Mouse (Mus musculus): ENCODE results near the gene Sag. TPM values are rescaled to one million over a fixed set of nuclear protein-coding genes. Genes with fewer than 3 reads are reported as not detected.

The Sag gene
- polyA plus RNA-seq, 1 experiment from 2014 or later = 3.7 TPM

DNA sequence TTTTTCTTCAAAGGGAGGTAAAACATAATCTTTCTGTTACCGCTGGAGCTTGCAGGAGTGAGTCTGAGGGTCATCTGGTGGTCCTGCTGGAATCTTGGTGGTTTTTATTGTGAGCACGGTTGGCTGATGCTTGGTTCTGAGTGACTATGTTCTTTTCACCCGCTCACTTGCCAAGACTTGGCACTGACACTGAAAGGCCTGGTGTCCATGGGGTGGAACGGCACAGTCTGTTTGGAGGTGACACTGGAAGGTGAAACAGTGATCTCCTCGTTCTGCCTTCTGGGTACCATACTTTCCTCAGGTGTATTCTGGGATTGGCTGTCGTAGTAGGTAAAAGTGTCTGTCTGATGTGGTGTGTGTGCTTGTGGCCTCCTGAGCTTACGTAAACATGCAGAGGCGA lies 13.8 kb upstream of the Sag start:
- peaks cover 89% of the 10 kb centered on the region for H3K36me3 ChIP-seq
- H3K27me3 ChIP-seq (ENCODE audit: low read depth, poor library complexity, severe bottlenecking) = no peaks in the 10 kb centered on the region
- H3K9me3 ChIP-seq (replicated peaks) = no peaks in the 10 kb centered on the region
- DNase-seq (ENCODE audit: low spot score) = no peak
- no peaks in the 10 kb centered on the region for H3K4me1 ChIP-seq
- H3K4me3 ChIP-seq = no peak overlapping the region
- H3K27ac ChIP-seq = no peak overlapping the region
- WGBS = 96% methylated on average over 8 of the region's 8 CpGs

DNA sequence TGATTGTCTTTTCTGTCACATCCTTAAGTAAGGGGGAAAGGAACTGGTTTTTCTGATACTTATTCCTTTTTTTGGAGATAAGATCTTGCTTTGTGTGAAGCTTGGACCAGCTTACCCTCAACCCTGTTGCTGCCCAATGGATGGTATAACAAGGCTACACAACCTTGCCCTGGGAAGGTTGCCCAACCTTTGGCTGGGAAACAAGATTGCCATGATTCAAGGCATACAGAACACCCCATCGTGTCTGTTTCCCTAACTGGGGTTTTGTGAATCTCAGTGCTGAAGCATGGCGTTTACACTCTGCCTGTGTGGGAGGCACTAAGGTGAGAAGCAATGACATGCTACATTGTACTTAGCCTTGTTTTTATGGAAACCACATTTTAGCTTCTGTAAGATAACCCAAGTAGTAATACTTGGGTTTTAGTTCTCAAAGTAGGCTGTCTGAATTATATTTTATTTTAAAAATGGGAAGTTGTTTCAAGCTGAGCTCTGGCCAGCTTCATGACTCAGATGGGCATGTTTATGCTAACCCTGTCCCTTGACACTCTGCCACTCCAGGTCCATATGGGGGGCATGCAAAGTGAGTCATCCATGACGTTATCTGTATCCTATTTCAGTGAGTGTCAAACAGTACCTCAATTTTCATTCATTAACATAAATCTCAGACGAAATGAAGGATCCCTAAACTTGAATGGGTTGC lies 10.9 kb upstream of the Sag start:
- Histone ChIP-seq H3K4me1 (no peaks in the 10 kb centered on the region), H3K27ac (no peak overlapping the region), H3K36me3 (peaks cover 69% of the 10 kb centered on the region), H3K27me3 (ENCODE audit: low read depth, poor library complexity, severe bottlenecking) (no peaks in the 10 kb centered on the region), H3K9me3 (replicated peaks) (no peaks in the 10 kb centered on the region), H3K4me3 (no peak overlapping the region)
- 86% methylated on average over 4 of the region's 4 CpGs for WGBS
- no peak for DNase-seq (ENCODE audit: low spot score)

DNA sequence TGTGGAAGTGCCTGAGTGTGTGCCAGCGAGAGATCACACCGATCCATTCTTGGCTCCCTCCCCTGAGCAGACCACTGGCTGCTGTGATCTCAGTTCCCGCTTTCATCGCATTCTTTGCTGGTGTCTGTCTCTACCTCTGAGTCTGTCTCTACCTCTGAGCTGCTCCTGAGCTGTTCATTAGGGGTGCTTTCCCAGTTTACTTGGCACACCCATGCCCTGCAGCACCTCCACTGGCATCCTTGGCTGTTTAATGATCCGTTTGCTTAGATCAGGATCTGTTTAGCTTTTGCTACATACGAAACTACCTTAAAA lies 10.4 kb upstream of the Sag start:
- no peaks in the 10 kb centered on the region for H3K9me3 ChIP-seq (replicated peaks)
- 93% methylated on average over 6 of the region's 6 CpGs for WGBS
- peaks cover 65% of the 10 kb centered on the region for H3K36me3 ChIP-seq
- no peak for DNase-seq (ENCODE audit: low spot score)
- no peaks in the 10 kb centered on the region for H3K4me1 ChIP-seq
- H3K27me3 ChIP-seq (ENCODE audit: low read depth, poor library complexity, severe bottlenecking) = no peaks in the 10 kb centered on the region
- no peak overlapping the region for H3K4me3 ChIP-seq
- no peak overlapping the region for H3K27ac ChIP-seq

DNA sequence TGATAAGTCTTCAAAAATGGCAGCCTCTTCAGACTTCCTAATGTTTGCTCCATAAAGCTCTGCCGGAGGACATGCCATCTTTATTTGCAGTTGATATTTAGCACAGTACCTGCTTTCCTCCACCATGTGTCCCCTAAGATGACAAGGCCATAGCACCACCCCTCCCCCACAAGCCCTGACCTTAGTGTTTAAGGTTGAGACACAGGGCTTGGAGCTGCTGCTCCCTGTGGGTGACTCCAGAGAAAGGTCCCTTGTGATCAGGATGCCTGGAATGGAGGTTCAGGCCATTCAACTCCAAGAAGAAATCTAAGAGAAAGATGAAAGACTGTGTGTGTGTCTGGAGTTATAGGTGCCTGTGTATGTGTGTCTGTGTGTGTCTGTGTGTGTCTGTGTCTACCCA lies 5.8 kb upstream of the Sag start:
- Histone ChIP-seq H3K4me1 (no peaks in the 10 kb centered on the region), H3K27ac (no peak overlapping the region), H3K27me3 (ENCODE audit: low read depth, poor library complexity, severe bottlenecking) (no peaks in the 10 kb centered on the region), H3K36me3 (peaks cover 28% of the 10 kb centered on the region), H3K4me3 (no peak overlapping the region), H3K9me3 (replicated peaks) (no peaks in the 10 kb centered on the region)
- 86% methylated on average over 1 of the region's 1 CpGs for WGBS
- DNase-seq (ENCODE audit: low spot score) = no peak

DNA sequence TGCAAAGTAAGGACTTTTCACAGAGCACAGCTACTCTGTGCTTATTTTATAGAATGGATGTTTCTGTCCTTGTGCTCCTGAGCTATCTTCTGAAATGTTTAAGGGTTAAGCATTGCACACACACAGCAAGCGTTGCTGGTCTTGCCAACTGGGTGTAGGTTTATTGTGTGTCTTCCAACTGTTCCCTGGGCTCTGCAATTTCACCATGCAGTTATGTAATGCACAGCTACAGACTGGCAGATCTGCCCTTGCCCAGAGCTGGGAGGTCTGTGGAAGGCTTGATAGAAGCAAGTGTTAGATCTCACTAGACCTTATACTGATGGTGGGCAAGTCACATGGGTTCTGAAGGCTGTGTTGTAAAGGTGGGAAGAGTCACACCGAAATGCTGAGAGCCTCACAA lies 5.2 kb upstream of the Sag start:
- DNase-seq (ENCODE audit: low spot score) = no peak
- no peak overlapping the region for H3K27ac ChIP-seq
- H3K4me3 ChIP-seq = no peak overlapping the region
- H3K9me3 ChIP-seq (replicated peaks) = no peaks in the 10 kb centered on the region
- WGBS = 95% methylated on average over 2 of the region's 2 CpGs
- H3K36me3 ChIP-seq = peaks cover 22% of the 10 kb centered on the region
- no peaks in the 10 kb centered on the region for H3K4me1 ChIP-seq
- H3K27me3 ChIP-seq (ENCODE audit: low read depth, poor library complexity, severe bottlenecking) = no peaks in the 10 kb centered on the region

DNA sequence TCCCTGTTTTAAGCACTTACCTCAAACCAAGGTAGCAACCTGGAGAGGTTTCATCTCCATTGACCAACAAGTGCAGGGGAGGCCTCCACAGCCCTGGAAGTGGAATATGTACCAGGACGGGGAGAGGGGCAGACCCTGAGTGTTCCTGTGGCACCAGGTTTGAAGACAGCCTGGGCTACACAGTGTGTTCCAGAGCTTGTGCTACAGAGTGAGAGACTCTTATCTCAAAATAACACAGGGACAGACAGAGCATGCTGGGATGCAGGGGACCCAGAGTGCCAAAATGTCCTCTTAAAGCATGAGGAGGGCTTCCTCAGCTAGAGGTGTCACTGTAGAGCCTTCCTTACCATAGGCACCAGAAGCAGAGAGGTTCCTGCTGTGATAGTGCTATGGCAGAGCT lies 4.3 kb downstream of the Sag start:
- Histone ChIP-seq H3K27ac (no peak overlapping the region), H3K36me3 (no peaks in the 10 kb centered on the region), H3K27me3 (ENCODE audit: low read depth, poor library complexity, severe bottlenecking) (no peaks in the 10 kb centered on the region), H3K4me1 (no peaks in the 10 kb centered on the region), H3K9me3 (replicated peaks) (no peaks in the 10 kb centered on the region), H3K4me3 (no peak overlapping the region)
- no peak for DNase-seq (ENCODE audit: low spot score)
- WGBS = 96% methylated on average over 1 of the region's 1 CpGs

DNA sequence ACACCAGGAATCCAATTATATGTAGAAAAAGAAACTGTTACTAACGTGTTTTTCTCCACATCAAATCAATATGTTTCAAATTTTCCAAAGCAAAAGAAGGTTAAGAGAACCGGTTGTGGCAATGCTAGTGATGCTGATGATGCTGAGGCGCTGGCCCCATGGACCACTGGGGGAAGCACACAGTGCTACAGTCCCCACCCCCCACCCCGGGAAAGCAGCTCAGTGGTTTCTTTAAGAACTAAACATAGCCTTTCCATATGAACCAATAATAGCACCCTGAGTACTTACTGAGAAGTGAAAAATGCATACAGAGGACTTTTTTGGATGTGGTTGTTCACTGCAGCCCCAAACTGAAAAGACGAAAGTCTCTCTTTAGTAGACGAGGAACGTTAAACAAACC lies 7.9 kb downstream of the Sag start:
- Histone ChIP-seq H3K4me1 (no peaks in the 10 kb centered on the region), H3K27me3 (ENCODE audit: low read depth, poor library complexity, severe bottlenecking) (no peaks in the 10 kb centered on the region), H3K36me3 (no peaks in the 10 kb centered on the region), H3K9me3 (replicated peaks) (no peaks in the 10 kb centered on the region), H3K4me3 (no peak overlapping the region), H3K27ac (no peak overlapping the region)
- 92% methylated on average over 7 of the region's 7 CpGs for WGBS
- no peak for DNase-seq (ENCODE audit: low spot score)

DNA sequence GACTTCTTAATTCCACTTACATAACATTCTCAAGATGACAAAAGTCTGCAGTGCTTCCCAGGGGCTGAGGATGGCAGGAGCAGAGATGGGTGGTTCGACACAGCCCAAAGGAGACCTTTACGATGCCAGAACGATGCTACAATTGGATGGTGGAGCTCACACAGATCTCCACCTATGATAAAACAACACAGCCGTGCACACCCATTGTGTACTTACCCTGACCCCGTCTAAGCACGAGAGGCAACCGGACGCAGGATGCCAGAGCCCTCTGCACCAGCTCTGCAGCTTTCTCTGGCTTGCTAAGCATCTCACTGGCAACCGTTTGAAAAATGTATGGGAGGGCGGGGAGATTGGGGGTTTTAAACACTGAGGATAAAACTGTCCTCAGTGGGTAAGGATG lies 8.6 kb downstream of the Sag start:
- Histone ChIP-seq H3K27me3 (ENCODE audit: low read depth, poor library complexity, severe bottlenecking) (no peaks in the 10 kb centered on the region), H3K4me1 (no peaks in the 10 kb centered on the region), H3K36me3 (no peaks in the 10 kb centered on the region), H3K4me3 (no peak overlapping the region), H3K27ac (no peak overlapping the region), H3K9me3 (replicated peaks) (no peaks in the 10 kb centered on the region)
- 83% methylated on average over 10 of the region's 10 CpGs for WGBS
- DNase-seq (ENCODE audit: low spot score) = no peak

DNA sequence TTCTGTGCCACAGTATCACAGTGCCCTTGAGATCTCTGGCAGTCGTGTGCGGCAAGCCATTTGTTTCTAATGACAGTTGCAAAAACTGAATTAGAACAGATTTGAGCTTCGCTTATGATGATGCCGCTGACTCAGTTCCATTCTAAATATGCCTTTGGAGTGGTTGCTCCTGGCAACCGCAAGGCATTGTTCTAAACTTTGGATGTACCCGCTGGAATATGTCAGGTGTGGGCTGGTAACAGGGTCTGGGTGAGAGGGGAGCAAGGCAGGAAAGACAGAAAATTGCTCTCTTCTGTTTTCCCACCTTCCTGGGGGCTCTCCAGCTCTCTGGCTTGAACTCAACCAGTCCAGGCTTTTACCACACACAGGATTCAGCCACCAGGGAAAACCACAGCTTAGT lies 9.7 kb downstream of the Sag start:
- Histone ChIP-seq H3K36me3 (no peaks in the 10 kb centered on the region), H3K27me3 (ENCODE audit: low read depth, poor library complexity, severe bottlenecking) (no peaks in the 10 kb centered on the region), H3K9me3 (replicated peaks) (no peaks in the 10 kb centered on the region), H3K4me1 (no peaks in the 10 kb centered on the region), H3K27ac (no peak overlapping the region), H3K4me3 (no peak overlapping the region)
- DNase-seq (ENCODE audit: low spot score) = no peak
- WGBS = 87% methylated on average over 6 of the region's 6 CpGs

DNA sequence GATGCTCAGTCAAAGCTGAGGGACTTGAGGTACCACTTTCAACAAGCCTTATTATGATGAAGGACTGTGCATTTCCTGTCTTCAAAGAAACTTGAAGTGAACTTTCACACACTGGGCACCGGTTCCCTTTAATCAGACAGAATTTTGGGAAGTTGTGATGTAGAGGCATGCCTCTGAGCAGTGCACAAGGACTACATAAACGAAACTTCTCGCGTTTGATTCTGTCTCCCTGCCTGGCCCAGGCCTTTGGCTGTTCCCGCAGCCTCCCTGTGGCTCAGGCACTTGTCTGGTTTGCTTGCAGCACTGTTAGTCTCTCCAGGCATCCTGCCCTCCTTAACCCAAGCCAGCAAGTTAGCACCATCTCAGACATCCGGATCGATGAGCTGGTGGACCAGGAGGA lies 10.2 kb downstream of the Sag start:
- no peaks in the 10 kb centered on the region for H3K9me3 ChIP-seq (replicated peaks)
- H3K4me3 ChIP-seq = no peak overlapping the region
- no peak for DNase-seq (ENCODE audit: low spot score)
- 81% methylated on average over 7 of the region's 7 CpGs for WGBS
- no peak overlapping the region for H3K27ac ChIP-seq
- no peaks in the 10 kb centered on the region for H3K27me3 ChIP-seq (ENCODE audit: low read depth, poor library complexity, severe bottlenecking)
- no peaks in the 10 kb centered on the region for H3K36me3 ChIP-seq
- no peaks in the 10 kb centered on the region for H3K4me1 ChIP-seq

DNA sequence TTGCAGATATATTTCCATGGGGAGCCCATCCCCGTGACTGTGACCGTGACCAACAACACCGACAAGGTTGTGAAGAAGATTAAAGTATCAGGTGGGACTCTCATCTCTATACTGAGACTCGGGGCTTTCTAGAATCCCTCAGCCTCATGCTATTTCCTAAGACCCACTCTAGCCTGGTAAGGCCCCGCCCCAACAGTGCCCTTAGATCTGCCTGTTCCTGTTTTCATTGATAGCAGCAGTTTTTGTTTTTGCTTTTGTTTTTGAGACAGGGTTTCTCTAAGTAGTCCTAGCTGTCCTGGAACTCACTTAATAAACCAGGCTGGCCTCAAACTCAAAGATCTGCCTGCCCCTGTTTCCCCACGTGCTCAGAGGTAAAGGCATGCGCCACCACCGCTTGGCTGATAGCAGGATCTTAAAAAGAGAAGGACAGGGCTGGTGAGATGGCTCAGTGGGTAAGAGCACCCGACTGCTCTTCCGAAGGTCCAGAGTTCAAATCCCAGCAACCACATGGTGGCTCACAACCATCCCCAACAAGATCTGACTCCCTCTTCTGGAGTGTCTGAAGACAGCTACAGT lies 21.0 kb downstream of the Sag start:
- DNase-seq (ENCODE audit: low spot score) = no peak
- no peak overlapping the region for H3K4me3 ChIP-seq
- 89% methylated on average over 10 of the region's 10 CpGs for WGBS

DNA sequence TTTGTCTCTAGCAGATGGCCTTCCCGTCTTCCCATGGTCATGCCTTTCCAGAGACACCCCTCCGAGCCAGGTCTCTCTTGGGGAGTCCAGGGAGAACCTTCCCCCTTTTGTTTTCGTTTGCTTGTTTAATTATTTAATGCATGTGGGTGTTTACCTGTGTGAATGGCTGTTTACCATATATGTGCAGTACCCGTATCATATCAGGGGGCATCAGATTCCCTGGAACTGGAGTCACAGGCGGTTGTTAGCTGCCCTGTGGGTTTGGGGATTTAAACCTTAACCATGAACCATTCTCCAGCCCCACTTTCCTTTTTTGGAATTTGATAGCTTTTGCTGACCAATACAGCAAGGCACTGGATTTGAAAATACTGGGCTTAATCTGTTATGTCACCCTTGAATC lies 21.8 kb downstream of the Sag start:
- no peak overlapping the region for H3K4me3 ChIP-seq
- no peaks in the 10 kb centered on the region for H3K36me3 ChIP-seq
- H3K27me3 ChIP-seq (ENCODE audit: low read depth, poor library complexity, severe bottlenecking) = no peaks in the 10 kb centered on the region
- H3K4me1 ChIP-seq = peaks cover 7% of the 10 kb centered on the region; the same call in 1 of the 2 replicates
- DNase-seq (ENCODE audit: low spot score) = no peak
- WGBS = 90% methylated on average over 5 of the region's 5 CpGs
- H3K27ac ChIP-seq = no peak overlapping the region
- H3K9me3 ChIP-seq (replicated peaks) = no peaks in the 10 kb centered on the region

More for the DNA sequence above, 21.0 kb downstream of the Sag start:
- H3K9me3 ChIP-seq (replicated peaks) = no peaks in the 10 kb centered on the region
- H3K27me3 ChIP-seq (ENCODE audit: low read depth, poor library complexity, severe bottlenecking) = no peaks in the 10 kb centered on the region
- no peak overlapping the region for H3K27ac ChIP-seq
- peaks cover 5% of the 10 kb centered on the region; the same call in 1 of the 2 replicates for H3K4me1 ChIP-seq
- H3K36me3 ChIP-seq = no peaks in the 10 kb centered on the region

DNA sequence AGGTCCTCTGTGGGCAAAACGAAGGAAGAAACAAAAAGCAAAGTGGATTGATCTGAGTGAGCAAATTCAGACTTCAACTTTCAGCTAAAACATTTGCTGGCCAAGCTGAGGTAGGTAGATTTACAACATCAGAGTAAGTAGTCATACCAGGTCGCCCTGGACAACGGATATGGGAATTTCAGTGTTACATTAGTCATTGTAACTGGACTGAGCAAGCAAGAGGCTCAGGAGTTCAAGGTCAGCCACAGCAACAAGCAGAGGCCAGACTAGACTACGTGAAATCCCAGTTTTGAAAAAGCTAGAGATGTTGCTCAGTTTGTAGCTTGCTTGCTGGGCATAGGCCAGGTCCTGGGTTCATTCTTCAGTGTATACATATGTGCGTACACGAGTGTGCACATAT lies 22.5 kb downstream of the Sag start:
- Histone ChIP-seq H3K9me3 (replicated peaks) (no peaks in the 10 kb centered on the region), H3K27me3 (ENCODE audit: low read depth, poor library complexity, severe bottlenecking) (no peaks in the 10 kb centered on the region), H3K4me1 (peaks cover 7% of the 10 kb centered on the region; the same call in 1 of the 2 replicates), H3K4me3 (no peak overlapping the region), H3K36me3 (no peaks in the 10 kb centered on the region), H3K27ac (no peak overlapping the region)
- WGBS = 85% methylated on average over 6 of the region's 6 CpGs
- DNase-seq (ENCODE audit: low spot score) = no peak

DNA sequence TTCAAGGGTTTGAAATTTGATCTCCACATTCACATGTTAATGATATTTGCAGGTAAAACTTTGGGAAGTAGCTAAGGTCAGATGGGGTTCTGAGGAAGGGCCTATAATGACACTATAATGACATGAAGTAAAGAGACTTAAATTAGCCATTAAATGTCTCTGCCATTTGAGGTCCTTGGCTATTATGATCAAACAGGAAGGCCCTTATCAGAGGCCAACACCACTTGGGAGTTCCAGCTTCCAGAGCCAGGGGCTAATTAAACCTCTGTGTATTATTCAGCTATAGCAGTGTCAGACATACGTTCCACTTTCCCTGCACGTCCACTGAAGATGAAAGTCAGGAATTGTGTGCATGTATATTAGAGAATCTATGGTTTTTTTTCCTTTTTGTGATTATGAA lies 23.0 kb downstream of the Sag start:
- Histone ChIP-seq H3K4me1 (peaks cover 7% of the 10 kb centered on the region; the same call in 1 of the 2 replicates), H3K27ac (no peak overlapping the region), H3K36me3 (no peaks in the 10 kb centered on the region), H3K4me3 (no peak overlapping the region), H3K27me3 (ENCODE audit: low read depth, poor library complexity, severe bottlenecking) (no peaks in the 10 kb centered on the region), H3K9me3 (replicated peaks) (no peaks in the 10 kb centered on the region)
- 87% methylated on average over 2 of the region's 2 CpGs for WGBS
- no peak for DNase-seq (ENCODE audit: low spot score)
